Mouse (Mus musculus) frontal cortex, postnatal 14 days (tissue): ENCODE results near the gene Crtam.
A peak's percentile ranks its signal among the peaks of the same experiment; 100 is the strongest.

ENCODE experiments used
- DNase-seq, 2 experiments: peaks; one replicate each; pipeline ENCODE4 v3.0.0; 2022; ENCODE audit warnings: low spot score in 2 of 2

Crtam gene

DNA sequence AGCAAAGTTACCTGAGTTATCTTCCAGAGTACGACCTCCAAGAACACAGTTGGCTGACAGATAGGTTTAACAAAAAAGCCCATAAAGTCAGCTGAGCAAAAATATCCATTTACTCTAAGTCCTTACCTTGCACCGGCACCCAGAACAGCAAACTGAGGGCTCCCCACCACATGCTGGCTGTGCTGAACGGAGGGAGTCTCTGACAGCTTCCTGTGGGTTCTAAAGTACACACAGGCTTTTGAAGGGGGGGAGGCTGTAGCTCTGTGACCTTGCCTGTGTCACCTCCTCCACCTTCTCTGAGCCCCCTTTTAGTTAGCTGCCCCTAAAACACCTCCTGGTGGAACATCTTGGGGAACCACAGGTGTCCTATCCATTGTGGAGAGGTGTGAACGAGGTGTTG lies at the start of gene Crtam:
Gene Crtam (minus strand): TSS at position 214 of the 400 bp plus-strand sequence.
- DNase-seq: no peak

DNA sequence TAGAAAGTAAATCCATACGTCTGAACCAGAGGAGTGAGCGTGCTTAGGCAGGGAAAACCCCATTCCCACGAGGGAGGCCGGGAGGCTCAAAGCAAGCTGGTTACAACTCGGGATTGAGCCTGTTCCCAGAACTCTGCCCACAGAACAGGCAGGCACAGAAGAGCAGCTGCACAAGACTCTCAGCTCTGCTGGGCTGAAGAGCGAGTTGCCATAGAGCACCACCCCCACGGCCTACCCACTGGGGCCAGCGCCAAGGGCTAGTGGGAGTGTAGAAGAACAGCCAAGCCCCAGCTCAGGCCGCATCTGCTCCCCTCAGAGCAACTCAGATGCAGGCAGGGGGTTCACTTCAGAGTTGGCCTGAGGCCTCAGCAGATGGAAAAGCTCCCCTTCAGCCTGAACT lies 49.7 kb upstream of the Crtam start:
- peak; percentile 71 to 81 for DNase-seq

DNA sequence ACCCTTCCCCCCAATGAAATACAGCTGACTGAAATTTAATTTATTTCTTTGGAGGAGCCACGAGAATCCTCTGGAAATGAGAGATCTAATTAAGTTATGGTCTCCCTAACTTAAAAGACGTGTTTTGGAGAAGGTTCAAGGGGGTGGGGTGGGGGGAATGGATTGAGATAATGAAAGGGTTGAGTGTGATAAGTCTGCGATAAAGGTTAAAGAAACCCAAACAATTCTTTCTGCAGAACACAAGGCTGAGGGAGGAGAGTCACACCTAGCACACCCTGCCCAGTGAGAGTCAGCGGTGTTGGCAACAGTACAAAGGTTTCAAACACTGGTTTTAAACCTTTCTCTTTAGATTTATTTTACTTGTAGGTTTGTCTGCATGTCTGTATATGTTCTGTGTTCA lies 49.0 kb upstream of the Crtam start:
- DNase-seq: no peak

DNA sequence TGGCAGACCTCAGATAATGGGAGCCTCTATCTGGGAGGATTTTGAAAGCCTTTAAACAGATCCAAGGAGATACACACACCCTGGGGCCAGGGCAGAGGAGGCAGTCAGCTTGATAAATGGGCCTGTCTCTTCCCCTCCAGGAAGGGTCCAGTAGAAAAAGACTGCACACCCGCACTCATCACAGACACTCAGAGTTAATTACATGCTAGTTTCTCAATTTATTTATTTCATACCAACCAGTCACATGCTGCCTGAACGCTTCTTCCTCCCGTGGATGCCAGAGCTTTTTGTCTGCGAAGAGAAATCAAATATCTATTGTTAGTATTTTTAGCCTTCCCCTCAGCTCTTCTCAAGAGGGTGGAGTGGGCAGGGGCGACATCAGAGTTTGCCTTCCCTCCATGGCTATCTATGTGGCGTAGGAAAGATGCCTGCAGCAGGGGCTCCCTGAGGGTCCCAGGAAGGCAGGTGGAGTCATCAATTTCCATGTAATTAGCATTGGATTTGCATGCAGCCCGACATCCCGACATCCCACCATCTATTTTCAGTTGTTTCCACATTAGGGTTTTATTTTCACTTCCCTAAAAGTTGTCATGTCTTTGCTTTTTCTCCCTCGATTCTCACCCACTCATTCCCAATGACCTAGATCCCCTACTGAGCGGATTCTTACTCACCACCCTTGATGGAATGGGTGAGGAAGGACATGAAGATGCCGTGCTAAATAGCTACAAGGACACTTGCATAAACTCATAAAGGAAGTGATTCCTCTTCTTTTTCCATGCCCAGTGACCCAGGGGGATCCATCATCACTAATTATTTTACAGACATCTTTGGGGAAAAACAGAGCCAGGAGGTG lies 46.9 kb upstream of the Crtam start:
- no peak for DNase-seq

DNA sequence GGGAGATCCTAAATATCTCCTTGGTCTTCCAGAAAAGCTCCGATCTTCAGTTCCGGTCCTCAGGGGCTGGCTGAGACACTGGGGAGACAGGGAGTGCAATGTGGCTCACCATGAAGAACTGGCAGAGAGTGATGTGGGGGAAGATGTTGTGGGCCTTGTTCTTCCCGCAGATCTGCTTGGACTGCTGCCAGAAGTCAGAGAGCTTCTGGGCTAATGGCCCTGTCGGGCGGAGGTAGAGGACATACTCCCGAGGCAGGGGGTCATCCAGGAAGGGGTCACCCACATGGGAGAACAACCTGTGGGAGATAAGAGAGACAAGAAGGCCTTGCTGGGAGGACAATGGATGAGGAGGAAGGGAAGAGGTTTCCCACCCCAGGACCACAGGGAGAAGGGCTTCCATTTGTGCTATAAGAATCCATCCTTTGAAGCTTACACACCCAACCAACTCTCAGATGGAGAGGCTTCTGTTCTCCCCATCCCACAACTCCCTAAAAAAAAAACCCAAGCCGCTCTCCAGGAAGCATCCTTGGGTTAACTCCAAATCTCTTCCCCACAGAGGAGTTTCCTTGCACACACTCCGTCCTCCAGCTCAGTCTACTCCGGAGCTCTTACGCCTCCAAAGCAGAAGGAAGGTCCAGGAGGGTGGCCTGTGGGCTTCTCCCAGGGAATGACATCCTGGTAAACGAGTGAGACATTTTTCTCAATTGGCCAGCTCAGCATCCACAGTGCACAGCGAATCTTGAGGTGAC lies 46.1 kb upstream of the Crtam start:
- no peak for DNase-seq

DNA sequence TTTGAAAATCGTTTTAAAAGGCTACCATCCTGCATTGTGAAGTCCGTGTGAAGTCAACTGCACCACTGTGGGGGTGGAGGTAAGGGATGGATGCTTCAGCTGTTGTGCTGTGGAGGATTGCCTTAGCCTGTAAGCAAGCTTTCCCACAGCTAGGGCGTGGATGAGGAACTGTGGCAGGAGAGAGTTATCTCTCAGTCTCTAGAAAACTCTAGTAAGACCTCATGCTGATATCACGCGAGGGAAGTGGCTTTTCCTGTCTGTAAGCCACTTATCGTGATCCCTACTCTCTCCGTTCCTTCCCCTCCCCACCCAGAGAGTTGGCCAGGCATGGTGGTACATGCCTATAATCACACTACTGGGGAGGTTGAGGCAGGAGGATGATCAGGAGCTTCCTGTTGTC lies 44.9 kb upstream of the Crtam start:
- DNase-seq: no peak

DNA sequence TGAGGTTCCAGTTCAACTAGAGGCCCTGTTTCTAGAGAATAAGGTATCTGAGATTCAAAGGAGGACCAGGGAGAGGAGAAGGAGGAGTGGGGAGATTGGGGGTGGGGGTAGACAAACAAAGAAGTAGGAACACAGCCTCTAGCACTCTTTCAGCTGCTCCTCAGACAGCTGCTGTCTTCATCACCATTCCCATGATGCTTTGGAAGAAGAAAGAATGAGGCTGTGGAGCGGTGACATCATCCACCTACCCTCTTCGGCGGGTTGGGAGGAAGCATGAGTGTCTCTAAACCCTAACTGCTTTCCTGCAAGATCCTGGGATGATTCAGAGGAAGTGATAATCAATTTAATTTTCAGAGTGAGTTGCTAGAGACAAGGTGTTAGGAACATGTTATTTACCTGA lies 44.4 kb upstream of the Crtam start:
- no peak for DNase-seq

DNA sequence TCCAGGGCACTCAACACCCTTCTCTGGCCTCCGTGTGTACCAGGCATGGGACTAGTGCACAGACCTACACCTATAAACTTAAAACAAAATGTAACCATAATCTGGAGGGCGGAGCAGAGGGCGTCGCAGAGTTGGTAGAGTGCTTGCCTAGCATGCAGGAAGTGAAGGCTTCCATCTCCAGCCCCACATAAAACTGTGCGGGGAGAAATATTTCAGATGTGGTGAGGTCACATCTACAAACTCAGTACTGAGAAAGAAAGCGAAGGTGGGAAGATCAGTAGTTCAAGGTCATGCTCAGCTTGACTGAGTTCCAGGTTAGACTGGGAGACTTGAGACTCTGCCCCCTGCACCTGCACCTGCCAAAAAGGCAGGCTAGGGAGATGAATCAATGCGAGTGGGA lies 43.8 kb upstream of the Crtam start:
- DNase-seq: no peak

DNA sequence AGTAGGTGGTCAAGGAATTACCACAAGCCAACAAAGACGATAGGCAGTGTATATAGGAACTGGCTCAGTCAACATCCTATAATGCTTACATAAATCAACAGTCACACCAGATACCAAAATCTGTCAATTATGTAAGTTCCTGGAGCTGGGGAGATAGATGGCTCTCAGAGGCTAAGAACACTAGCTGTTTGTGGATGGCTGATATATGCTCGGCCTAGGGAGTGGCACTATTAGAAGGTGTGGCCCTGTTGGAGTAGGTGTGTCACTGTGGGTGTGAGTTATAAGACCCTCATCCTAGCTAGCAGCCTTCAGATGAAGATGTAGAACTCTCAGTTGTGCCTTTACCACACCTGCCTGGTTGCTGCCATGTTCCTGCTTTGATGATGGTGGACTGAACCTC lies 43.2 kb upstream of the Crtam start:
- no peak for DNase-seq

DNA sequence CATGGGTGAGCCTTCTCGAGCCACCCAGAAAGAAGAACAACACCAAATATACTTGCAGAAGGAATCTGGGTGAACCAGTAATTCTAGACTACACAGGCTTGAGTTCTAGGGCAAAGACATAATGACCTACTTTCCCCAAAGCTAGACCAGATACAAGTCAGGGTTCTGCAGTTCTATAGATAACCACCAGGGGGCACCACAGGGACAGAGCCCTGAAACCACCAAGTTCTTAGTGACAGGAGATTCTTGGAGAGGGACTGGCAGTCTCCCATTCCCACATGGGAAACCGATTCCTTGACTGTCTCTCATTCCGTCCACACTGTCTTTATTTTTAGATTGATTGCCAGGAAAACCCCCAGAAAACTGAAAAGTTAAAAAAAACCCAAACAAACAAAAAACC lies 40.2 kb upstream of the Crtam start:
- peak; percentile 64 to 91 for DNase-seq

DNA sequence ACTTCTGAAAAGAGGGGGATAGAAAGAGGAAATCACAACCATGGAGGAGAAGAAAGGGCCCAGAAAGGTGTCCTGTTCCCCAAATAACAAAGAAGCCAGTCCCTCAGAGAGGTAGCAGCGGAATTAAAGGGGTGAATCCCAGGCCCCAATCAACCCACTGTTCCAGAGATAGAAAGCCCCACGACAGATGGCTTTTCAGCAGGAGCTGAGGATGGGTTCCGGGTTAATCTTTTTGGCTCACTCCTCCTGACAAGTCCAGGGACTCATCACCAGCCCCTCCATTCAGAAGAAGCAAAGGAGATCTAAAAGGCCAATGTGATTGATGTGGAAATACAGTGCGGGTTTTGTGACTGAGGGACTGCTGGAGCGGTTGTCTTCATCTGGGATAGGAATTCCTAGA lies 39.2 kb upstream of the Crtam start:
- DNase-seq: no peak

DNA sequence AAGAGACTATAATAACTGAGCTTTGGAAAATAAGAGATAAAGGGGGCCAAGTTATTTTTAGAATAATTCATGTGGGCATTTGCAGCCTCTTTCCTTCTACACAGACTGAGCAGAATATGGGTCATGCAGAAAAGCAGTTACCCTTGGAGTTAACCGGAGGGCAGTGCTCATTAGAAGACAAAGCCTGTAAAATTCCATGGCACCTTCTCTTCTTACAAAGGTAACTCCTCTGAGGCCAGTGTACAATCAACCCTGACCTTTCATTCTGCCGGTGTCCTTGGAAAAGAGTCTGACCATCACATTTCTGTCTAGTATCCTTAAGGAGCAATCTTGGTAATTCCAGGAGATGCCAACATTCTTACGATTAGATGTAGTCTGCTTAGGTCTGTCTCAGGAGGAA lies 37.0 kb upstream of the Crtam start:
- no peak for DNase-seq

DNA sequence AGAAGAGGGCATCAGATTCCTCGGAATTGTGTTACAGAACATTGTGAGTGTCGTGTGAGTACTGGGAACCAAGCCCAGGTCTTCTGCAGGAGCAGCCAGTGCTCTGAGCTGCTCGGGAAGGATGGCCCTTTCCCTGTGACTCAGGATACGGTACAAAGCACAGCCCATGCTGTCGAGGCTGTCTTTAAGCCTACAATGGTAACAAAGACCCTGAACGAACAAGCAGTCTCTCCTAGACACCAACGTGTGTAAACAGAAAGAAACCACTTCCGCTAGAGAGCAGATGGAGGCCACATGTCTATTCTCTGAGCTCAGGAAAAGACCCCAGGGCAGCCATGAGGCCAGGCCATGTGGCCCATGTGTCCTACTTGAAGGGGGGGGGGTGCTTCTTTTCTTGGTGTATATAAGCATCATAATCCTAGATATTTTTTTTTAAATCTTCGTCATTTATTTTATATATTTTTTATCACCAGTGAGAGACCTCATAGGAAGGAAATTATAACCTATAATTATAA lies 33.8 kb upstream of the Crtam start:
- DNase-seq: no peak

DNA sequence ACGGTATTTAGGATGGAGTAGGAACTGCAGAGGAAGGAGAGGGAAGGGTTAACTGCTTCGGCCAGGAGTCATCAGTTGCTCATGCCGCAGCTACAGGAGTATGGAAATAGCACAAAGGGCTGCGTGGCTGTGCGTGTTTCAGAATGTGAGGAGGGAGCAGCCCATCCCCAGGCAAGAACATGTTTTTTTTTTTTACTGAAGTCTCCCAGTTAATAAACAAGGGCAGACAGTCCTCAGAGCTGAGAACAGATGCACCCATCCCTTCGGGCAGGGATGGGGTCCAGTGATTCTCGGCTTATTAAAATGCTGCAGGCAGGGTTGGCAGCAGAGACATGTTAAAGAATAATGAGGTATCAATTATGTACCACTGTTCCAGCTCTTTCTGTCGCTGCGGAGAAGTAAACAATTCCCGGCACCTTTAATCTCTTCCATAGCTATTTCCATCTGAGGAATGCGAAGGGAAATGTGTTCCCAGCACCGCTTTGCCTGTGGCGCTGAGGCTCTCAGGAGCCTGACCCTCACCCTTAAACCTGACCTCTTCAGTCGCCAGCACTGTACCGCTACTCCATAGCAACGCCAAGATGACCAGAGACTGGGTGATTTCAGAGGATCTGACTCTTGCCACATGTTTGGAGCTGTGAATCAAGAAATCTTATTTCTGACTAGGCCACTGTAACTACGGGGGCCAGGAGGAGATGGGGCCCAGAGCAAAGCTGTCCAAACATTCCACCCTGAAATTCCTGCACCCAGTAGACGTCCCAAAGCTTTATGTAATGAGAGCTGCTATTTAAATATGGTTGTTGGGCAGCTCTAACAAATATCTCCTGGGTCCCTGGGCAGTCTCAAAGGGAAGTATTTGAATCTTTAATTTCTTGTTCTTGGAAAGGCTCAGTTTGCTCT lies 27.4 kb upstream of the Crtam start:
- no peak for DNase-seq

DNA sequence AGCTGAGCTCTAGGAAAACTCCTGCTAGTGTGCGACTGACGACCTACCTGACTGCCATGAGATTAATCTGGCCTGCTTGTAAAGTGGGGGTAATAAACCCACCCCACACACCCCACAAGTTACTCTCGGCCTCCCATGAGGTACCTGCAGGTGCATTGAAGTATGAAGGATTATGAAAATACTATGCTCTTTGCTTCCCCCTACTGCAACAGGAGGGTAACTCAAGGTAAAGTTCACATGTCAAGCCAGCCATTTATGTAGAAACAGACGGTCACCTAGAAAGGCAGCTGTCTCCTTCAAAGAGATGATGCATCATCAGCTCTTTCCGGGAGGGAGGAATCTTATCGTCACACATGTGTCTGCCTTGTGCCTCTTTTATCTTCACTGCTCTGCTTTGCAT lies 25.4 kb upstream of the Crtam start:
- DNase-seq: no peak

DNA sequence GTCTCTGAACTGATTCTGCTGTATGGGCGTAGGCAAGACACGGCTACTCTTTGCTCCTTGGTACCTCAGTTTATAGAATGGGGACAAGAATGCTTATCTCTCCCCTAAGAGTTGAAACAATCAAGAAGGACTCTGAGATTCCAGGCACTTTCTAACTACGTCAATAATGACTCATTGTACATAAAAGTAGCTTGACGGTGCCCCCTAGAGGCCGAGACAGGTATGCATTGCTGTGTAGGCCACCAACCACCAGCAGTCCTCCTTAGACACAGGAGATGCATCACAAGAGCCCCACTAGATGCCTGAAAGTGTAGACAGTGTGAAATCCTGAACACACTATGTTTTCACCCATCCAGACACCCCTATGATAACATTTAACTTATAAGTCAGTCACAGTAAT lies 24.0 kb upstream of the Crtam start:
- DNase-seq: peak in 1 of 2 experiments; percentile 52

DNA sequence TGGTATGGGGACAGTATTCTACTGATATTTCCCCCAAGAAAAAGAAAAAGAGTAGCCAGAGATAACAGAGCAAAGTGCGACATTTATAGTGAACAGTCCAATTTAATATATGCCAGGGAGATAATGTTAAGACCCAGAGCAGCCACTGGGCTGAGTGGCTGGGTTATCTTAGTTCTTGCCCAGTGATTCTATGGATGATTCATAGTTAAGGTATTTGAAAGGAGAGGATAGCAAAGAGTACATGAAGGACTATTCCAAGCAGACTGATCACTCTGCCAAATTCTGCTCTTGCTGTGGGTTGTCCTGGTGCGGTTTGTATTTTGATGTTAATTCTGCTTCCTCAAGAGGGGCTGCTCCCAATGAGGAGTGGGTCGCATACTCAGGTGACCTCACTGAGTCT lies 17.3 kb upstream of the Crtam start:
- DNase-seq: no peak

DNA sequence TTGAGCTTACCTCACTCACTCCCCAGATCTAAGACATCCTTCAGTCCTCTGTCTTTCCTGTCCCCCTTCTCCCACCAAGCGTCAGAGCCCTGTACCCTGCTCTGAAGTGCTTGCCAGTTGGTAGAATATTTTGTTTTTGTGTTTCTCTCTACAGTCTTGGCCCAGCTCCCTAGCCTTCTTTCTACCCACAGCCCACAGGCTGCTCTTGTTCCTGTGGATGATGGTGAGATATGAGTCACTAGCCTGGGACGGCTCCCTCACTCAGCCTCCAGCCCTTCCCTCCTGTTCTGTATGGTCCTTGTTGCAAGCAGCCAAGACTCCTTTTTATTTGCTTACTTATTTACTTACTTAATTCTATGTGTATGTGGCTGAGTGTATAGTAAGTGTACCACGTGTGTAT lies 16.1 kb upstream of the Crtam start:
- no peak for DNase-seq

DNA sequence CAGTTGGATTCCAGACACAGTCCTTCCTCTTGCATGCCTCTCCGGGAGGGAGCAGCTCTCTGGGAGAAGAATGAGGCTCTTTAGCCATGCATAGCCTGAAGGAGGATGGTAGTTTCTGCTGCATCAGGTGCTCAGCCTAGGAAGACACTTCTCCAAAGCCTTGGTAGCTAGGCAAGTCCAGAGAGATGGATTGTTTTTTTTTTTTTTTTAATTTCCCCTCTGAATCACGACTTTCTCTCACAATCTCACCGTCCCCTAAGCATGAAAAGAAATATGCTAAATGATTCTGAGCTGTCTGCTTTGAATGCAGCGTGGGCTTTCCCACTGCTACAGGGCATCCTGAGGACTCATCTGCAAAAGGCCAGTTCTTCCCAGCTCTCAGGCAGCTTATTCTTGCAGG lies 10.1 kb upstream of the Crtam start:
- DNase-seq: no peak

DNA sequence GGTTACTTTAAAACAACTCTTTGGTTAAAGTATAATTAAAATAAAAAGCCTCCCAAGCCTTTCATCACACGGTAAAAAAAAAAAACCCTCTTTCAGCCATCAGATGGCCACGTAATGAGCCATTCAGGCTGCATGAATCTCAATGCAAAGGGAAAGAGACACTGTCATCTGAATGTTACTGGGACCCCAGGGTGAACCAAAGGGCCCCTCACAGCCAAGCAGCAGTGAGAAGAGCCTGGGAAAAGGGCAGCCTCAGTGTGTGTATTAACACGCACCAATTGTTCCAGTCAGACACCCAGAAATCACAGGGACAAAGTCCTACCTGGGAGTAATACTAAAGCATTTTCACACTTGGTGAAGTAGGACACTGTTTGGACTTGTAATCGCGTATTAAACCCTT lies 8.0 kb upstream of the Crtam start:
- DNase-seq: no peak

DNA sequence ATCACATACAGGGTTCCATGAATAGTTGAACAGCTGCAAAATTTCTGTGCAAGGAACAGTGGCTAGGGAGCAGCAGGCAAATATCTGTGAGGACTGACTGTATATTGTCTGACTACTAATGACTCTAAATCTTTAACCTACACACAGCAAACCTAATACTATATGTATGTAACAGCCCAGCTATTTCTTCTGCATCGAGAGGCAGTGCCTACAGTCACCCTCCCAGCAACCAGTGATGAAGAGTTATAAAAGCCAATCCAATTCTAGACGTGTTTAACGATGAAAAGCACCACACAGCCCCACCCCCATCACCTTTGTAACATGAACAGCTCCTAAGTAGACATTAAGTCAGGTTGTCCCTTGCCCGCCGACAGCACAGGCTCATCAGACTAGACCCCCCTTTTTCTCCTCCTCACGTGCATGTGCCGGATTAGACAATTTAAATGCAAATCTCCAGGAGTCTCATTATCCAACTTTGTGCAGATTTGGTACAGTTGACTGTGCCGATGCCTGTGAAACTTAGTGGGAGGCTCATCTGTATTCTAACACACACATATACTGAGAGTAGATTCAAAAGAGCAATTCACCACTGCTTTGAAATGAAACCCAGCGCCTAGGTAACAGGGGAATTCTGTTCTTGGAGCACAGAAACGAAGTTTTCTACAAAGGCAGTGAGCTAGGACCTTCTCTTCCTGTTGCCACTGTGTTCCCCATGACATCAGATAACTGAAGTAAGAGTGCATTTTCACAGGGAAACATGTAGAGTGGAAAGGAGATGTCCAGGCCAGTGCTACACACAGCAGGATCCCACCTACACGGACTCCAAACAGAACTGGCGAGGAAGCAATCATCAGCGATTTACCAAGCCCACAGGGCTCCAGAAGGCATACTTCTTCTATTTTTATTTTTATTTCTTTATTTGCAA lies 7.3 kb upstream of the Crtam start:
- DNase-seq: peak; percentile 38 to 39
